Mouse (Mus musculus) CH12.LX (cell line): ENCODE data around the gene St7l. TPM values are rescaled to one million over a fixed set of nuclear protein-coding genes. Genes with fewer than 3 reads are reported as not detected.

Experiments used
- DNase-seq: peaks from one replicate; pipeline ENCODE4 v3.0.0-alpha.2; 2013; ENCODE audit errors: extremely low read depth
- H3K27ac ChIP-seq: 2 replicates; pipeline ENCODE4 v1.5.1; 2012; ENCODE audit warnings: low read depth, mild to moderate bottlenecking, control low read depth, moderate library complexity; ENCODE audit not compliant: insufficient read depth
- H3K27me3 ChIP-seq: replicated peaks from 2 replicates; pipeline ENCODE3; 2012; ENCODE audit warnings: inconsistent platforms
- H3K36me3 ChIP-seq, 2 experiments: replicated peaks in 1 of 2; 2 replicates each; pipeline versions ENCODE3 to v1.6.1; 2012; ENCODE audit warnings: inconsistent platforms in 1 of 2, low read length in 1 of 2, mild to moderate bottlenecking in 1 of 2, mixed read lengths in 1 of 2, moderate library complexity in 1 of 2; ENCODE audit not compliant: control insufficient read depth in 1 of 2, insufficient read depth in 1 of 2
- H3K4me1 ChIP-seq, 2 experiments: 2 replicates each; pipeline ENCODE4 v1.6.1; 2012; ENCODE audit warnings: inconsistent platforms in 1 of 2, moderate library complexity in 1 of 2; ENCODE audit not compliant: insufficient read depth in 2 of 2, control insufficient read depth in 1 of 2
- H3K4me2 ChIP-seq: 2 replicates; pipeline ENCODE4 v1.6.1; 2012; ENCODE audit warnings: low read depth, mild to moderate bottlenecking, control low read depth; ENCODE audit not compliant: poor library complexity, insufficient read depth, severe bottlenecking
- H3K4me3 ChIP-seq, 3 experiments: fragments of 150-350 bp in 1 of 3; sonication (generic) in 1 of 3; replicated peaks in 1 of 3; 2 replicates each; pipeline versions ENCODE3 to v1.5.1; 2011 to 2012; ENCODE audit warnings: low read depth in 2 of 3, low read length in 2 of 3, mild to moderate bottlenecking in 2 of 3, moderate library complexity in 2 of 3, control low read depth in 1 of 3, improper control_type of control experiment in 1 of 3, inconsistent platforms in 1 of 3, mixed read lengths in 1 of 3; ENCODE audit not compliant: poor library complexity in 1 of 3
- H3K79me2 ChIP-seq: replicated peaks from 2 replicates; pipeline ENCODE4 v1.6.1; 2012; ENCODE audit warnings: mild to moderate bottlenecking, moderate library complexity; ENCODE audit not compliant: control insufficient read depth, poor library complexity, insufficient read depth, severe bottlenecking; ENCODE audit errors: extremely low read depth
- H3K9ac ChIP-seq: 2 replicates; pipeline ENCODE4 v1.6.1; 2012; ENCODE audit warnings: low read depth, mild to moderate bottlenecking, control low read depth, moderate library complexity; ENCODE audit not compliant: insufficient read depth
- H3K9me3 ChIP-seq: replicated peaks from 2 replicates; pipeline ENCODE3; 2012; ENCODE audit warnings: low read length, inconsistent platforms, mixed read lengths
- CTCF ChIP-seq, 2 experiments: IDR thresholded peaks in 1 of 2; conservative IDR thresholded peaks in 1 of 2; 2 replicates each; pipeline ENCODE4 v1.5.1; 2011 to 2012; ENCODE audit warnings: low read depth in 2 of 2, low read length in 2 of 2, improper control_type of control experiment in 1 of 2, inconsistent platforms in 1 of 2, mild to moderate bottlenecking in 1 of 2, moderate library complexity in 1 of 2
- E2F4 ChIP-seq: IDR thresholded peaks from 2 replicates; pipeline ENCODE4 v1.6.1; 2011; ENCODE audit warnings: low read depth, low read length, improper control_type of control experiment; ENCODE audit not compliant: insufficient replicate concordance
- ETS1 ChIP-seq: conservative IDR thresholded peaks from 2 replicates; pipeline ENCODE4 v1.6.1; 2012; ENCODE audit warnings: low read depth, mild to moderate bottlenecking, inconsistent platforms, low read length, improper control_type of control experiment, moderate library complexity
- IRF4 ChIP-seq: IDR thresholded peaks from 2 replicates; pipeline ENCODE4 v1.6.1; 2014; ENCODE audit warnings: low read depth, mild to moderate bottlenecking, inconsistent platforms, low read length, improper control_type of control experiment
- MAZ ChIP-seq: IDR thresholded peaks from 2 replicates; pipeline ENCODE4 v1.6.1; 2012; ENCODE audit warnings: low read depth, mild to moderate bottlenecking, inconsistent platforms, low read length, improper control_type of control experiment, moderate library complexity
- MXI1 ChIP-seq: IDR thresholded peaks from 2 replicates; pipeline ENCODE4 v1.6.1; 2011; ENCODE audit warnings: mild to moderate bottlenecking, low read depth, low read length, improper control_type of control experiment
- NRF1 ChIP-seq: IDR thresholded peaks from 2 replicates; pipeline ENCODE4 v1.6.1; 2014; ENCODE audit warnings: low read depth, mild to moderate bottlenecking, inconsistent platforms, low read length, improper control_type of control experiment, moderate library complexity
- POLR2A ChIP-seq: IDR thresholded peaks from 2 replicates; pipeline ENCODE4 v1.6.1; 2011; ENCODE audit warnings: low read depth, mild to moderate bottlenecking, improper control_type of control experiment, low read length
- RAD21 ChIP-seq: IDR thresholded peaks from 2 replicates; pipeline ENCODE4 v1.6.1; 2011; ENCODE audit warnings: low read depth, mild to moderate bottlenecking, low read length, improper control_type of control experiment, moderate library complexity
- RCOR1 ChIP-seq: conservative IDR thresholded peaks from 2 replicates; pipeline ENCODE4 v1.6.1; 2012; ENCODE audit warnings: low read depth, mild to moderate bottlenecking, inconsistent platforms, low read length, improper control_type of control experiment
- SIN3A ChIP-seq: IDR thresholded peaks from 2 replicates; pipeline ENCODE4 v1.6.1; 2012; ENCODE audit warnings: low read length, improper control_type of control experiment, inconsistent platforms
- SMC3 ChIP-seq: IDR thresholded peaks from 2 replicates; pipeline ENCODE4 v1.6.1; 2011; ENCODE audit warnings: low read depth, low read length, improper control_type of control experiment
- ZC3H11A ChIP-seq: IDR thresholded peaks from 2 replicates; pipeline ENCODE4 v1.6.1; 2012; ENCODE audit warnings: low read depth, mild to moderate bottlenecking, inconsistent platforms, low read length, improper control_type of control experiment
- ZMIZ1 ChIP-seq: IDR thresholded peaks from 2 replicates; pipeline ENCODE4 v1.6.1; 2012; ENCODE audit warnings: low read depth, mild to moderate bottlenecking, inconsistent platforms, low read length, improper control_type of control experiment
- ZNF384 ChIP-seq: IDR thresholded peaks from 2 replicates; pipeline ENCODE4 v1.6.1; 2012; ENCODE audit warnings: low read depth, low read length, improper control_type of control experiment, inconsistent platforms
- dilution Hi-C: fragments of 300-500 bp; cut with MboI; formaldehyde crosslinking; loops from 2 replicates; pipeline ENCODE4 v1.14.3; 2020; ENCODE audit warnings: low sequenced_read_pairs; ENCODE audit not compliant: extremely low pct_unique_long_range_greater_than_20kb, extremely low pct_ligation_motif_present
- in situ Hi-C: fragments of 300-500 bp; cut with MboI; formaldehyde crosslinking; loops from 3 replicates; pipeline ENCODE4 v1.14.3; 2019; ENCODE audit warnings: low sequenced_read_pairs, low pct_ligation_motif_present, low pct_unique_long_range_greater_than_20kb, mixed read lengths
- polyA plus RNA-seq: library from polyadenylated mRNA; unstranded; fragments of >175 nt; gene quantifications from 2 replicates; pipeline ENCODE4 v1.2.1, GENCODE M21; 2012; ENCODE audit warnings: low read depth; ENCODE audit not compliant: insufficient read length
- total RNA-seq, 2 experiments: library from RNA; depleted of rRNA; stranded (reverse); fragments of 300-350 nt in 1 of 2; fragments of >200 nt in 1 of 2; gene quantifications; 2 replicates each; pipeline ENCODE4 v1.2.3; 2012 to 2014

St7l gene
- total and polyA plus RNA-seq, 3 experiments: 8.1 to 14.1 (median 10.4) TPM

DNA sequence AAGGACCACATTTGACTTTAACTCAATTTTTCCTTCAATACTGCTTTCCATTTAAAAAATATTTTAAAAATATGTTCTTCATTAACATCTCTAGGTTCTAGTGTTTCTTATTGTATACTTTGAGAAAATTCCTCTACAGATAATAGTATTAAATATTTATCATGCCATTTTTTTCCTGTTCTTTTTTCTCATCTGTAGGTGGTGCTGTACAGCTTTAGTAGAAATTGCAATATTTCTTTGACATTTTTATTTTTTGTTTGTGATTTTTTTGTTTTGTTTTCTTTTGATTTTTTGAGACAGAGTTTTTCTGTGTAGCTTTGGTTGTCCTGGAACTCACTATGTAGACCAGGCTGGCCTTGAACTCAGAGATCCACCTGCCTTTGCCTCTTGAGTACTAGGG, 5.8 kb downstream of the St7l start:
- dilution Hi-C loops (no loop called here), in situ Hi-C loops (loop anchor here (5.0 kb wide), 1 partner anchor 83 kb away; no protein-coding TSS in a partner anchor)
- Histone ChIP-seq H3K4me2 (no peak overlapping the region), H3K36me3 (peaks cover 15 to 39% of the 10 kb centered on the region in 2 experiments), H3K4me1 (peaks cover 2 to 6% of the 10 kb centered on the region in 2 experiments; a peak in 1 of 4 replicates), H3K27me3 (no peaks in the 10 kb centered on the region), H3K79me2 (peaks cover 12% of the 10 kb centered on the region), H3K9me3 (no peaks in the 10 kb centered on the region), H3K4me3 (no peak overlapping the region), H3K27ac (no peak overlapping the region), H3K9ac (no peak overlapping the region)
- TF ChIP-seq CTCF (conservative IDR thresholded peaks at IDR 0.05 in 1 of 2, IDR thresholded peaks at IDR 0.05 in 1 of 2; ENCODE audit: low read depth in 2 of 2, low read length in 2 of 2) (peak in 1 of 2 experiments; percentile 49; a peak in 2 of 4 replicates), NRF1 (no peak), SMC3 (peak; percentile 8; the same call in 1 of the 2 replicates), ZNF384 (peak; percentile 37), RAD21 (peak; percentile 37), MXI1 (no peak)
- no peak for DNase-seq

DNA sequence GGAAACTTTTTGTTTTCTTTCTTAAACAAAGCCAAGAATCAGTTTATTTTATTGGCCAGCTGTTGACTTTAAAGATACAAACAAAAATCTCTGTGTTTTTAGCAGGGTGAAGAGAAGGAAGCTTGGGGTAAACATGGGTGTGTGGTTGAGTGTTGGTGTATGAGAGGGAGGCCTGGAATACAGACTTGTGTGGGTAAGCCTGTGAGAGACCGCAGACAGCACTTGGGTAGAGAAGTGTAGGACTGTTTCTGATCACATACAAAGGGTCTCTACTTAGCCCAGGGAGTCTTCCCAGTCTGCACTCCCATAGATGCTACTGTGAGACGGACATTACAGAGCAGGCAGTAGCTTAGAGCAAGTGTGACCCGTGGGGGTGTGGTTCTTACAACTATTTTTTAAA, 24.8 kb downstream of the St7l start:
- no peak for TF ChIP-seq IRF4
- TF ChIP-seq RAD21: no peak
- no peak for TF ChIP-seq ETS1
- TF ChIP-seq SIN3A: no peak
- TF ChIP-seq RCOR1: no peak
- TF ChIP-seq ZC3H11A: no peak
- no peak for TF ChIP-seq POLR2A
- no peak for DNase-seq
- in situ Hi-C loops (no loop called here), dilution Hi-C loops (no loop called here)
- Histone ChIP-seq H3K27ac (no peak overlapping the region), H3K27me3 (no peaks in the 10 kb centered on the region), H3K36me3 (peaks cover 12 to 29% of the 10 kb centered on the region in 2 experiments), H3K4me2 (no peak overlapping the region), H3K4me1 (no peaks in the 10 kb centered on the region), H3K9me3 (no peaks in the 10 kb centered on the region), H3K4me3 (no peak overlapping the region), H3K79me2 (no peaks in the 10 kb centered on the region), H3K9ac (no peak overlapping the region)

DNA sequence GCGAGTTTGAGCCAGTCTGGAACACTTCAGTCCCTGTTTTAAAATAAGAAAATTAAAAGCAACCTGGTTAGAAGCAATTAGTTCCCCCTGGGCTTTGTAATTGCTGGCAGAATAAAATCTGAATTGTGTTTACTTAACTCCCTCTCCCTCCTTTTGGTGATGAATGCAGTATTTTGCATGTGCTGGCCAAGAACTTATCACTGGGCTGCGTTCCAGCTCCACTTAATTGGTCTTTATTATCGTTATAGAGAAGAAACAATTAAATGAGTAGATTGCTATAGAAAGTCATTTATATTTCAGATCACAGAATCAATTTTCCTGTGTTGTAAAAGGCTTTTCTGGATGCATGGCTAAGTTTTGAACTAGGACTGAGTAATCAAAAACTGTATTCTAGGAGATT, 32.3 kb downstream of the St7l start:
- in situ Hi-C loops (no loop called here), dilution Hi-C loops (no loop called here)
- Histone ChIP-seq H3K4me1 (no peaks in the 10 kb centered on the region), H3K4me2 (no peak overlapping the region), H3K79me2 (no peaks in the 10 kb centered on the region), H3K4me3 (no peak overlapping the region), H3K27ac (no peak overlapping the region), H3K36me3 (peaks cover 21 to 41% of the 10 kb centered on the region in 2 experiments), H3K9me3 (no peaks in the 10 kb centered on the region), H3K27me3 (no peaks in the 10 kb centered on the region), H3K9ac (no peak overlapping the region)
- TF ChIP-seq MAZ (no peak), E2F4 (no peak), ETS1 (no peak), ZMIZ1 (no peak)
- no peak for DNase-seq
